Mouse (Mus musculus): ENCODE data around the gene Dguok. TPM values are rescaled to one million over a fixed set of nuclear protein-coding genes. Genes with fewer than 3 reads are reported as not detected.

Gene Dguok
- total RNA-seq, 2 experiments from 2014 or later, result 24.5 to 30.2 TPM

- no peak for DNase-seq (ENCODE audit: low spot score in 2 of 2)
These were observed 69.5 kb downstream of the Dguok start for GRCm38 (mm10) chr6:83437225-83437624.

- no peak for DNase-seq (ENCODE audit: low spot score in 2 of 2)
These were observed 70.2 kb downstream of the Dguok start for GRCm38 (mm10) chr6:83436547-83436946.

- DNase-seq (ENCODE audit: low spot score in 2 of 2), result no peak
These were observed 71.6 kb downstream of the Dguok start for GRCm38 (mm10) chr6:83435174-83435573.

GRCm38 (mm10) chr6:83433546-83433945 lies 73.2 kb downstream of the Dguok start:
- no peak for DNase-seq (ENCODE audit: low spot score in 2 of 2)

GRCm38 (mm10) chr6:83432966-83433365 lies 73.8 kb downstream of the Dguok start:
- no peak for DNase-seq (ENCODE audit: low spot score in 2 of 2)

Other genes with a start within 250 kb of the Dguok start
- 10 to 100 TPM in 1 of 2 experiments, 1 to 10 TPM in 1; 7.5 to 10.6 TPM for gene Mthfd2, start 181.1 kb downstream of the Dguok start, total RNA-seq (2021)
- 10 to 100 TPM; 36.6 to 42.8 TPM for gene Mob1a, start 181.0 kb downstream of the Dguok start, total RNA-seq (2021)
- gene Bola3, start 157.8 kb downstream of the Dguok start, total RNA-seq (2021), result 100 to 1,000 TPM; 118 to 137 TPM
- gene Tet3, start 47.9 kb downstream of the Dguok start, total RNA-seq (2021), result 10 to 100 TPM; 63.8 to 74.0 TPM
- 10 to 100 TPM; 10.7 to 19.4 TPM for gene Actg2, start 29.3 kb upstream of the Dguok start, total RNA-seq (2021)
- gene Stambp, start 65.8 kb upstream of the Dguok start, total RNA-seq (2021), result 10 to 100 TPM; 15.2 to 15.4 TPM
- under 1 TPM in 1 of 2 experiments, not detected in 1; 0.23 TPM for gene Clec4f, start 149.2 kb upstream of the Dguok start, total RNA-seq (2021)
- gene Cd207, start 170.9 kb upstream of the Dguok start, total RNA-seq (2021), result not detected
- gene Vax2, start 204.3 kb upstream of the Dguok start, total RNA-seq (2021), result not detected
- not detected for gene Atp6v1b1, start 236.0 kb upstream of the Dguok start, total RNA-seq (2021)